Mouse (Mus musculus) heart, embryonic 15.5 days (tissue): ENCODE results near the gene Ror1. TPM values are rescaled to one million over a fixed set of nuclear protein-coding genes. Genes with fewer than 3 reads are reported as not detected.

Experiments used
- ATAC-seq: fragments of 200-750 bp; cut with Nextera tagmentation; replicated peaks from 2 replicates; pipeline ENCODE4 v1.8.0; 2017; ENCODE audit warnings: low read depth, moderate TSS enrichment; ENCODE audit not compliant: insufficient number of reproducible peaks, insufficient read depth, low FRiP score
- H3K27ac ChIP-seq: fragments of 300-500 bp; sonication (generic); 2 replicates; pipeline ENCODE4 v1.5.1; 2015; ENCODE audit warnings: mild to moderate bottlenecking, inconsistent platforms
- H3K27me3 ChIP-seq: fragments of 300-500 bp; sonication (generic); 2 replicates; pipeline ENCODE4 v1.6.1; 2015; ENCODE audit warnings: inconsistent platforms
- H3K36me3 ChIP-seq: fragments of 300-500 bp; sonication (generic); 2 replicates; pipeline ENCODE4 v1.6.1; 2015; ENCODE audit warnings: mild to moderate bottlenecking, inconsistent platforms
- H3K4me1 ChIP-seq: fragments of 300-500 bp; sonication (generic); replicated peaks from 2 replicates; pipeline ENCODE4 v1.6.1; 2015; ENCODE audit warnings: inconsistent platforms
- H3K4me2 ChIP-seq: fragments of 300-500 bp; sonication (generic); 2 replicates; pipeline ENCODE4 v1.6.1; 2015; ENCODE audit warnings: inconsistent platforms, mild to moderate bottlenecking, moderate library complexity
- H3K4me3 ChIP-seq: fragments of 300-500 bp; sonication (generic); 2 replicates; pipeline ENCODE4 v1.5.1; 2015; ENCODE audit warnings: mild to moderate bottlenecking, inconsistent platforms
- H3K9ac ChIP-seq: fragments of 300-500 bp; sonication (generic); 2 replicates; pipeline ENCODE4 v1.6.1; 2015; ENCODE audit warnings: mild to moderate bottlenecking, inconsistent platforms
- H3K9me3 ChIP-seq: fragments of 300-500 bp; sonication (generic); replicated peaks from 2 replicates; pipeline ENCODE4 v1.6.1; 2016; ENCODE audit warnings: inconsistent platforms
- WGBS: fragments of 180-500 bp; shearing (Covaris S2); methylation state at CpG from one replicate; pipeline ENCODE4 v1.1.7; 2015; ENCODE audit warnings: mixed read lengths; 5-methylcytosine and 5-hydroxymethylcytosine counted together
- polyA plus RNA-seq: library from polyadenylated mRNA; unstranded; fragments of >200 nt; fragmentation: Nextera tagmentation; extraction: Ambion mirVana; gene quantifications from 2 replicates; pipeline ENCODE4 v1.2.1, GENCODE M21; 2015

Gene Ror1
- polyA plus RNA-seq, 1 experiment from 2014 or later, result 12.9 TPM

- WGBS, result 50% methylated on average over 4 of the region's 4 CpGs
- H3K27me3 ChIP-seq, result no peaks in the 10 kb centered on the region
- H3K4me2 ChIP-seq, result no peak overlapping the region
- no peak overlapping the region for H3K27ac ChIP-seq
- H3K4me1 ChIP-seq, result peaks cover 19% of the 10 kb centered on the region
- no peaks in the 10 kb centered on the region for H3K36me3 ChIP-seq
- H3K9me3 ChIP-seq, result no peaks in the 10 kb centered on the region
- no peak overlapping the region for H3K9ac ChIP-seq
- H3K4me3 ChIP-seq, result no peak overlapping the region
- ATAC-seq, result no peak
Observed at GRCm38 (mm10) chr4:100118676-100119075, 23.1 kb downstream of the Ror1 start.

GRCm38 (mm10) chr4:100119431-100119830 is 23.8 kb downstream of the Ror1 start:
- Histone ChIP-seq H3K27me3 (no peaks in the 10 kb centered on the region), H3K4me3 (no peak overlapping the region), H3K4me2 (no peak overlapping the region), H3K9ac (no peak overlapping the region), H3K4me1 (peaks cover 17% of the 10 kb centered on the region), H3K36me3 (no peaks in the 10 kb centered on the region), H3K9me3 (no peaks in the 10 kb centered on the region), H3K27ac (no peak overlapping the region)
- ATAC-seq, result no peak
- 89% methylated on average over 1 of the region's 1 CpGs for WGBS

GRCm38 (mm10) chr4:100120547-100120946 is 25.0 kb downstream of the Ror1 start:
- H3K27me3 ChIP-seq, result no peaks in the 10 kb centered on the region
- 80% methylated on average over 5 of the region's 5 CpGs for WGBS
- H3K27ac ChIP-seq, result no peak overlapping the region
- H3K9ac ChIP-seq, result no peak overlapping the region
- no peak for ATAC-seq
- no peak overlapping the region for H3K4me3 ChIP-seq
- no peak overlapping the region for H3K4me2 ChIP-seq
- H3K4me1 ChIP-seq, result peaks cover 15% of the 10 kb centered on the region
- H3K36me3 ChIP-seq, result no peaks in the 10 kb centered on the region
- no peaks in the 10 kb centered on the region for H3K9me3 ChIP-seq

GRCm38 (mm10) chr4:100122436-100122835 is 26.8 kb downstream of the Ror1 start:
- no peak overlapping the region for H3K27ac ChIP-seq
- no peak overlapping the region for H3K9ac ChIP-seq
- WGBS, result 85% methylated on average over 3 of the region's 3 CpGs
- H3K4me1 ChIP-seq, result peaks cover 15% of the 10 kb centered on the region
- no peaks in the 10 kb centered on the region for H3K9me3 ChIP-seq
- no peak overlapping the region for H3K4me2 ChIP-seq
- H3K36me3 ChIP-seq, result no peaks in the 10 kb centered on the region
- no peak overlapping the region for H3K4me3 ChIP-seq
- H3K27me3 ChIP-seq, result no peaks in the 10 kb centered on the region
- ATAC-seq, result no peak

- Histone ChIP-seq H3K9me3 (no peaks in the 10 kb centered on the region), H3K9ac (no peak overlapping the region), H3K27me3 (no peaks in the 10 kb centered on the region), H3K4me3 (no peak overlapping the region), H3K36me3 (no peaks in the 10 kb centered on the region), H3K4me1 (peaks cover 21% of the 10 kb centered on the region), H3K4me2 (no peak overlapping the region), H3K27ac (no peak overlapping the region)
- 69% methylated on average over 3 of the region's 3 CpGs for WGBS
- no peak for ATAC-seq
Observed at GRCm38 (mm10) chr4:100123519-100123918, 27.9 kb downstream of the Ror1 start.

GRCm38 (mm10) chr4:100124056-100124455 is 28.5 kb downstream of the Ror1 start:
- H3K4me3 ChIP-seq, result no peak overlapping the region
- no peaks in the 10 kb centered on the region for H3K9me3 ChIP-seq
- no peak overlapping the region for H3K27ac ChIP-seq
- no peak overlapping the region for H3K4me2 ChIP-seq
- no peaks in the 10 kb centered on the region for H3K27me3 ChIP-seq
- H3K9ac ChIP-seq, result no peak overlapping the region
- peaks cover 26% of the 10 kb centered on the region for H3K4me1 ChIP-seq
- H3K36me3 ChIP-seq, result no peaks in the 10 kb centered on the region
- no peak for ATAC-seq

- no peaks in the 10 kb centered on the region for H3K9me3 ChIP-seq
- H3K4me1 ChIP-seq, result peaks cover 35% of the 10 kb centered on the region
- H3K27me3 ChIP-seq, result no peaks in the 10 kb centered on the region
- H3K9ac ChIP-seq, result no peak overlapping the region
- H3K36me3 ChIP-seq, result no peaks in the 10 kb centered on the region
- no peak overlapping the region for H3K4me2 ChIP-seq
- H3K27ac ChIP-seq, result no peak overlapping the region
- 79% methylated on average over 1 of the region's 1 CpGs for WGBS
- no peak for ATAC-seq
- no peak overlapping the region for H3K4me3 ChIP-seq
Observed at GRCm38 (mm10) chr4:100124935-100125334, 29.3 kb downstream of the Ror1 start.

- 79% methylated on average over 12 of the region's 12 CpGs for WGBS
- no peak overlapping the region for H3K27ac ChIP-seq
- no peak overlapping the region for H3K9ac ChIP-seq
- H3K9me3 ChIP-seq, result no peaks in the 10 kb centered on the region
- H3K4me1 ChIP-seq, result peaks cover 29% of the 10 kb centered on the region
- H3K4me2 ChIP-seq, result no peak overlapping the region
- H3K36me3 ChIP-seq, result no peaks in the 10 kb centered on the region
- no peak overlapping the region for H3K4me3 ChIP-seq
- ATAC-seq, result no peak
- H3K27me3 ChIP-seq, result no peaks in the 10 kb centered on the region
Observed at GRCm38 (mm10) chr4:100126531-100127310, 31.1 kb downstream of the Ror1 start.

- Histone ChIP-seq H3K4me3 (no peak overlapping the region), H3K36me3 (no peaks in the 10 kb centered on the region), H3K4me1 (peaks cover 34% of the 10 kb centered on the region), H3K27me3 (no peaks in the 10 kb centered on the region), H3K4me2 (no peak overlapping the region), H3K9ac (no peak overlapping the region), H3K9me3 (no peaks in the 10 kb centered on the region), H3K27ac (0 out of 2 replicates have a peak overlapping the region, but pooled peaks have one; percentile 14)
- WGBS, result 78% methylated on average over 12 of the region's 12 CpGs
- no peak for ATAC-seq
Observed at GRCm38 (mm10) chr4:100128026-100128922, 32.7 kb downstream of the Ror1 start.

GRCm38 (mm10) chr4:100129201-100129600 is 33.6 kb downstream of the Ror1 start:
- peaks cover 30% of the 10 kb centered on the region for H3K4me1 ChIP-seq
- H3K4me2 ChIP-seq, result no peak overlapping the region
- no peak overlapping the region for H3K4me3 ChIP-seq
- no peak overlapping the region for H3K9ac ChIP-seq
- no peaks in the 10 kb centered on the region for H3K9me3 ChIP-seq
- 42% methylated on average over 5 of the region's 5 CpGs for WGBS
- ATAC-seq, result no peak
- no peaks in the 10 kb centered on the region for H3K36me3 ChIP-seq
- no peaks in the 10 kb centered on the region for H3K27me3 ChIP-seq
- peak overlapping the region; percentile 14; the same call in 1 of the 2 replicates for H3K27ac ChIP-seq

- no peak overlapping the region for H3K4me2 ChIP-seq
- no peak overlapping the region for H3K27ac ChIP-seq
- ATAC-seq, result no peak
- H3K36me3 ChIP-seq, result no peaks in the 10 kb centered on the region
- no peak overlapping the region for H3K4me3 ChIP-seq
- H3K27me3 ChIP-seq, result no peaks in the 10 kb centered on the region
- peaks cover 35% of the 10 kb centered on the region for H3K4me1 ChIP-seq
- WGBS, result 68% methylated on average over 3 of the region's 3 CpGs
- H3K9ac ChIP-seq, result no peak overlapping the region
- no peaks in the 10 kb centered on the region for H3K9me3 ChIP-seq
Observed at GRCm38 (mm10) chr4:100130771-100131475, 35.3 kb downstream of the Ror1 start.
